Comparison of ENCODE assay signal across 21 mouse cellular contexts in the genomic region with DNA sequence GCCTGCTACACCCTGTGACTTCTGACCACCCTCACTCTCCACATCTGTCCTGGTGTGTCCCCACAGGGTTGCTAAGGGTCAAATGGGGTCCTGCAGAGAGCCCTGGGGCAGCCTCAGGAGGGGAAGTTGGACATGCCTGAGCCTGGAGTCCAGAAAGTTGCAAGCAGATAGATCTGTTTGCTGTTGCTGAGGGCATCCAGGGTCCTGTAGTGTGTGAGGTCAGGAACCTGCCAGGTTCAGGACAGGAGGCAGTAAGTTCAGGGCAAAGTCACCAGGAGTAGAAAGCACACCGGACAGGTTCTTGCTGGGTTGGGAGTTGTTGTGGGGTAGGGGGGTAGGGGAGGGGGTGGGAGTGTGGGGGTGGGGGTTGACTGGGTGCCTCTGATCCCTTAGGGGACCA.
DNase-seq lines count a peak whose midpoint lies in the region; ATAC-seq and TF ChIP-seq lines count a peak whose summit lies in the region.
"Had no signal": no experiment of that assay in that cellular context is flagged by ENCODE, and none has a peak within 500 bp of the region (broad histone marks: within the 10 kb centered on the region; RNA-seq: fewer than 3 reads in every experiment).

No protein-coding gene starts in this region.

- H3K9me3 ChIP-seq in hindbrain, embryonic 10.5 days: no peaks in the 10 kb centered on the region
- H3K9me3 ChIP-seq in hindbrain, embryonic 11.5 days (ENCODE audit: control insufficient read depth, low read length): no peaks in the 10 kb centered on the region
- no peaks in the 10 kb centered on the region for H3K9me3 ChIP-seq in lung, embryonic 16.5 days (ENCODE audit: control insufficient read depth, low read length)
- no peaks in the 10 kb centered on the region for H3K9me3 ChIP-seq in limb, embryonic 10.5 days (replicated peaks)
- no peaks in the 10 kb centered on the region for H3K9me3 ChIP-seq in midbrain, embryonic 16.5 days (replicated peaks; ENCODE audit: control insufficient read depth, low read length, poor library complexity, severe bottlenecking)
- H3K9me3 ChIP-seq: forebrain, embryonic 12.5 days; heart, embryonic 15.5 days; hindbrain, embryonic 13.5 days; stomach, embryonic 15.5 days had no signal

- no peak overlapping the region for H3K9ac ChIP-seq in hindbrain, embryonic 11.5 days (ENCODE audit: low read depth, low read length)
- peak overlapping the region; percentile 33 for H3K9ac ChIP-seq in lung, embryonic 16.5 days (ENCODE audit: low read length)
- H3K9ac ChIP-seq in midbrain, embryonic 16.5 days (ENCODE audit: low read depth, low read length): no peak overlapping the region
- H3K9ac ChIP-seq: forebrain, embryonic 12.5 days; heart, embryonic 15.5 days; hindbrain, embryonic 13.5 days; liver, embryonic 14.5 days; stomach, embryonic 15.5 days had no signal

- no peak for TF ChIP-seq POLR2A in lung, adult 2 months (IDR thresholded peaks at IDR 0.05; ENCODE audit: borderline replicate concordance, extremely low read depth, low read depth, low read length)

- WGBS in hindbrain, embryonic 10.5 days: 65% methylated on average over 1 of the region's 1 CpGs
- 100% methylated on average over 1 of the region's 1 CpGs for WGBS in hindbrain, embryonic 11.5 days
- 80% methylated on average over 1 of the region's 1 CpGs for WGBS in lung, embryonic 16.5 days
- 82% methylated on average over 1 of the region's 1 CpGs for WGBS in lung, adult 2 months
- WGBS in limb, embryonic 10.5 days: 71% methylated on average over 1 of the region's 1 CpGs
- WGBS in midbrain, embryonic 16.5 days: 91% methylated on average over 1 of the region's 1 CpGs

- TF ChIP-seq CTCF in gastrocnemius, adult 2 months (IDR thresholded peaks at IDR 0.05): no peak
- TF ChIP-seq CTCF in lung, adult 2 months (IDR thresholded peaks at IDR 0.05; ENCODE audit: insufficient read depth, low read length): no peak

- H3K27me3 ChIP-seq in hindbrain, embryonic 10.5 days (ENCODE audit: insufficient read depth, poor library complexity, severe bottlenecking): 0 out of 2 replicates have a peak, but pooled peaks cover 16% of the 10 kb centered on the region
- no peaks in the 10 kb centered on the region for H3K27me3 ChIP-seq in hindbrain, embryonic 11.5 days (ENCODE audit: control insufficient read depth, insufficient read depth, low read length)
- H3K27me3 ChIP-seq in lung, embryonic 16.5 days (ENCODE audit: control insufficient read depth, insufficient read depth, low read depth, low read length): no peaks in the 10 kb centered on the region
- H3K27me3 ChIP-seq in limb, embryonic 10.5 days (ENCODE audit: low read depth, poor library complexity, severe bottlenecking): no peaks in the 10 kb centered on the region
- no peaks in the 10 kb centered on the region for H3K27me3 ChIP-seq in midbrain, embryonic 16.5 days (ENCODE audit: control insufficient read depth, insufficient read depth, low read depth, low read length)
- H3K27me3 ChIP-seq: forebrain, embryonic 12.5 days; heart, embryonic 15.5 days; stomach, embryonic 15.5 days had no signal

- no peak overlapping the region for H3K4me2 ChIP-seq in hindbrain, embryonic 11.5 days (replicated peaks; ENCODE audit: low read depth, low read length)
- H3K4me2 ChIP-seq in lung, embryonic 16.5 days (ENCODE audit: low read depth, low read length): no peak overlapping the region
- no peak overlapping the region for H3K4me2 ChIP-seq in midbrain, embryonic 16.5 days (ENCODE audit: low read length)
- H3K4me2 ChIP-seq: forebrain, embryonic 12.5 days; heart, embryonic 15.5 days; hindbrain, embryonic 13.5 days; midbrain, embryonic 11.5 days; stomach, embryonic 15.5 days had no signal

- H3K27ac ChIP-seq in gastrocnemius, adult 2 months: peak overlapping the region; percentile 99
- peak overlapping the region; percentile 35; the same call in 1 of the 2 replicates for H3K27ac ChIP-seq in hindbrain, embryonic 10.5 days
- no peak overlapping the region for H3K27ac ChIP-seq in hindbrain, embryonic 11.5 days (ENCODE audit: low read depth, low read length)
- no peak overlapping the region for H3K27ac ChIP-seq in lung, embryonic 16.5 days (ENCODE audit: low read length)
- H3K27ac ChIP-seq in limb, embryonic 10.5 days: peak overlapping the region; percentile 47; the same call in 1 of the 2 replicates
- no peak overlapping the region for H3K27ac ChIP-seq in midbrain, embryonic 16.5 days (ENCODE audit: low read length)
- H3K27ac ChIP-seq: forebrain, embryonic 12.5 days; hindbrain, embryonic 13.5 days; liver, embryonic 14.5 days; macrophage; stomach, embryonic 15.5 days had no signal

- intact Hi-C loops in gastrocnemius, adult 2 months (cut with DNase I): no loop called here
- intact Hi-C loops in gastrocnemius, postnatal 14 days (cut with DNase I; ENCODE audit: low total_unique reads): no loop called here

- DNase-seq in gastrocnemius, adult 2 months: no peak
- no peak for DNase-seq in gastrocnemius, postnatal 14 days
- no peak for DNase-seq in hindbrain, embryonic 10.5 days (ENCODE audit: low spot score)
- DNase-seq in hindbrain, embryonic 11.5 days (ENCODE audit: low spot score): no peak
- DNase-seq in lung, adult 2 months: no peak
- DNase-seq in limb, embryonic 10.5 days (ENCODE audit: low spot score): no peak
- DNase-seq: adrenal gland, postnatal 36 days; cerebellum, adult 9-10 months; kidney, adult 2 months; kidney, postnatal 14 days; thymus, adult 2 months had no signal

- no peak for ATAC-seq in hindbrain, embryonic 11.5 days (ENCODE audit: low FRiP score)
- ATAC-seq in lung, embryonic 16.5 days (ENCODE audit: low read depth): no peak
- no peak for ATAC-seq in midbrain, embryonic 16.5 days
- ATAC-seq: CD4-positive, CD25-positive, alpha-beta regulatory T cell, adult 4 months had no signal

- H3K4me1 ChIP-seq in hindbrain, embryonic 10.5 days (replicated peaks): peaks cover 46% of the 10 kb centered on the region
- no peaks in the 10 kb centered on the region for H3K4me1 ChIP-seq in hindbrain, embryonic 11.5 days (replicated peaks; ENCODE audit: control insufficient read depth, insufficient read depth, low read length)
- peaks cover 61% of the 10 kb centered on the region for H3K4me1 ChIP-seq in lung, embryonic 16.5 days (replicated peaks; ENCODE audit: control insufficient read depth, insufficient read depth, low read length)
- peaks cover 8% of the 10 kb centered on the region for H3K4me1 ChIP-seq in lung, adult 2 months (ENCODE audit: control insufficient read depth, insufficient read depth, low read length)
- peaks cover 22% of the 10 kb centered on the region for H3K4me1 ChIP-seq in limb, embryonic 10.5 days
- H3K4me1 ChIP-seq in midbrain, embryonic 16.5 days (ENCODE audit: control insufficient read depth, insufficient read depth, low read length): peaks cover 4% of the 10 kb centered on the region; the same call in 1 of the 2 replicates

- no peak overlapping the region for H3K4me3 ChIP-seq in gastrocnemius, adult 2 months
- H3K4me3 ChIP-seq in hindbrain, embryonic 10.5 days: no peak overlapping the region
- H3K4me3 ChIP-seq in hindbrain, embryonic 11.5 days (ENCODE audit: low read depth, low read length): no peak overlapping the region
- no peak overlapping the region for H3K4me3 ChIP-seq in lung, embryonic 16.5 days (ENCODE audit: low read length)
- H3K4me3 ChIP-seq in lung, adult 2 months (replicated peaks; ENCODE audit: extremely low read depth, low read depth, low read length): no peak overlapping the region
- no peak overlapping the region for H3K4me3 ChIP-seq in limb, embryonic 10.5 days
- no peak overlapping the region for H3K4me3 ChIP-seq in midbrain, embryonic 16.5 days (ENCODE audit: low read depth, low read length)
- H3K4me3 ChIP-seq: forebrain, embryonic 12.5 days; heart, embryonic 15.5 days; hindbrain, embryonic 13.5 days; stomach, embryonic 15.5 days had no signal

- H3K36me3 ChIP-seq in hindbrain, embryonic 10.5 days: no peaks in the 10 kb centered on the region
- H3K36me3 ChIP-seq in hindbrain, embryonic 11.5 days (ENCODE audit: control insufficient read depth, insufficient read depth, low read length): no peaks in the 10 kb centered on the region
- no peaks in the 10 kb centered on the region for H3K36me3 ChIP-seq in lung, embryonic 16.5 days (ENCODE audit: control insufficient read depth, insufficient read depth, low read length)
- H3K36me3 ChIP-seq in limb, embryonic 10.5 days: no peaks in the 10 kb centered on the region
- H3K36me3 ChIP-seq in midbrain, embryonic 16.5 days (ENCODE audit: control insufficient read depth, insufficient read depth, low read length): no peaks in the 10 kb centered on the region
- H3K36me3 ChIP-seq: forebrain, embryonic 12.5 days; heart, embryonic 15.5 days; hindbrain, embryonic 13.5 days; stomach, embryonic 15.5 days had no signal

Comparison
In these comparisons a context has a peak if more than half of its experiments do, and no peak if none do; other contexts are left out.
1. H3K27ac ChIP-seq: peak in gastrocnemius, adult 2 months (single experiment), hindbrain, embryonic 10.5 days (single experiment) and limb, embryonic 10.5 days (single experiment); none in hindbrain, embryonic 11.5 days (single experiment), lung, embryonic 16.5 days (single experiment) and midbrain, embryonic 16.5 days (single experiment).